Mouse (Mus musculus) limb, embryonic 13.5 days (tissue): Measurements from ENCODE around the gene C2. TPM values are rescaled to one million over a fixed set of nuclear protein-coding genes. Genes with fewer than 3 reads are reported as not detected.
"Not testable (repeated sequence)": the region's sequence is repeated elsewhere in the genome, so short reads cannot be mapped to it uniquely, and the experiment has no call there.

ENCODE experiments used
- ATAC-seq: fragments of 200-750 bp; cut with Nextera tagmentation; 2 replicates; pipeline ENCODE4 v1.8.0; 2017; ENCODE audit warnings: low read depth, moderate number of reproducible peaks, moderate TSS enrichment; ENCODE audit not compliant: low FRiP score
- H3K27ac ChIP-seq: fragments of 300-500 bp; sonication (generic); 2 replicates; pipeline ENCODE4 v1.5.1; 2015; ENCODE audit warnings: inconsistent platforms, mild to moderate bottlenecking, moderate library complexity
- H3K27me3 ChIP-seq: fragments of 300-500 bp; sonication (generic); 2 replicates; pipeline ENCODE4 v1.6.1; 2015; ENCODE audit warnings: mild to moderate bottlenecking, inconsistent platforms
- H3K36me3 ChIP-seq: fragments of 300-500 bp; sonication (generic); 2 replicates; pipeline ENCODE4 v1.6.1; 2015; ENCODE audit warnings: inconsistent platforms, mild to moderate bottlenecking, moderate library complexity
- H3K4me1 ChIP-seq: fragments of 300-500 bp; sonication (generic); 2 replicates; pipeline ENCODE4 v1.6.1; 2015; ENCODE audit warnings: inconsistent platforms
- H3K4me2 ChIP-seq: fragments of 300-500 bp; sonication (generic); replicated peaks from 2 replicates; pipeline ENCODE4 v1.6.1; 2015; ENCODE audit warnings: inconsistent platforms, mild to moderate bottlenecking, moderate library complexity
- H3K4me3 ChIP-seq: fragments of 300-500 bp; sonication (generic); 2 replicates; pipeline ENCODE4 v1.5.1; 2015; ENCODE audit warnings: moderate library complexity, mild to moderate bottlenecking, inconsistent platforms
- H3K9ac ChIP-seq: fragments of 300-500 bp; sonication (generic); 2 replicates; pipeline ENCODE4 v1.6.1; 2015; ENCODE audit warnings: mild to moderate bottlenecking, inconsistent platforms
- H3K9me3 ChIP-seq: fragments of 300-500 bp; sonication (generic); 2 replicates; pipeline ENCODE4 v1.6.1; 2016; ENCODE audit warnings: inconsistent platforms
- WGBS: fragments of 180-500 bp; shearing (Covaris S2); methylation state at CpG from one replicate; pipeline ENCODE4 v1.1.7; 2015; 5-methylcytosine and 5-hydroxymethylcytosine counted together
- microRNA-seq: library from miRNA; unstranded; fragments of <30 nt; microRNA quantifications from one replicate; pipeline ENCODE4, GENCODE M21; 2016
- polyA plus RNA-seq: library from polyadenylated mRNA; unstranded; fragments of >200 nt; fragmentation: Nextera tagmentation; extraction: Ambion mirVana; gene quantifications from 2 replicates; pipeline ENCODE4 v1.2.1, GENCODE M21; 2015

Gene C2
- polyA plus RNA-seq, 1 experiment from 2014 or later: 1.6 TPM

GRCm38 (mm10) chr17:34840736-34841307 lies 57.2 kb downstream of the C2 start:
- Histone ChIP-seq H3K27ac (no peak overlapping the region), H3K9me3 (no peaks in the 10 kb centered on the region), H3K36me3 (peaks cover 73% of the 10 kb centered on the region), H3K27me3 (no peaks in the 10 kb centered on the region), H3K4me1 (peaks cover 19% of the 10 kb centered on the region), H3K4me3 (no peak overlapping the region), H3K4me2 (no peak overlapping the region), H3K9ac (no peak overlapping the region)
- WGBS: 89% methylated on average over 6 of the region's 6 CpGs
- ATAC-seq: no peak

DNA sequence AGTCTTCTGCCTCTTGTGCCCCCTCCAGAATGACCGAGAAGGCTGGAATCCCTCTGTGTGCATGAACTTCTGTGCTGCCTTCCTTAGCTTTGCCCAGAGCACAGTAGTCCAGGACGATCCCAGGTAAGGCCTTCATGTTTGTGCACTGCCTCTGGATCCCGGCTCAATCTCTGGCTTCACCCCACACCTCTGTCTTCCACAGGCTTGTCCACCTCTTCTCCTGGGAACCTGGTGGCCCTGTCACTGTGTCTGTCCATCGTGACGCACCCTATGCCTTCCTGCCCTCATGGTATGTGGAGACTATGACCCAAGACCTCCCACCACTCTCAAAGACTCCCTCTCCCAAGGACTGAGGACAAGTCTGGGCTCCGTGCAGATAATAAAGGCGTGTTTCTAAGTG lies 59.3 kb downstream of the C2 start:
- WGBS: 89% methylated on average over 7 of the region's 7 CpGs
- peaks cover 54% of the 10 kb centered on the region for H3K36me3 ChIP-seq
- H3K27me3 ChIP-seq: no peaks in the 10 kb centered on the region
- no peak for ATAC-seq
- H3K4me1 ChIP-seq: peaks cover 23% of the 10 kb centered on the region
- H3K4me2 ChIP-seq: peak overlapping the region; percentile 25
- H3K9me3 ChIP-seq: no peaks in the 10 kb centered on the region
- no peak overlapping the region for H3K9ac ChIP-seq
- no peak overlapping the region for H3K27ac ChIP-seq
- H3K4me3 ChIP-seq: no peak overlapping the region

GRCm38 (mm10) chr17:34837464-34838324 lies 60.4 kb downstream of the C2 start:
- peak overlapping the region; percentile 79 for H3K4me3 ChIP-seq
- H3K4me2 ChIP-seq: peak overlapping the region; percentile 100
- H3K9ac ChIP-seq: peak overlapping the region; percentile 85
- H3K27ac ChIP-seq: peak overlapping the region; percentile 78; the same call in 1 of the 2 replicates
- 32% methylated on average over 43 of the region's 43 CpGs for WGBS
- no peak for ATAC-seq
- H3K36me3 ChIP-seq: peaks cover 52% of the 10 kb centered on the region
- H3K9me3 ChIP-seq: no peaks in the 10 kb centered on the region
- no peaks in the 10 kb centered on the region for H3K27me3 ChIP-seq
- H3K4me1 ChIP-seq: peaks cover 23% of the 10 kb centered on the region

- WGBS: 0% methylated on average over 40 of the region's 40 CpGs
- Histone ChIP-seq H3K4me3 (peak within 1 kb of the TSS; percentile 79), H3K4me2 (peak within 1 kb of the TSS; percentile 100), H3K36me3 (peaks cover 52% of the 10 kb centered on the region), H3K4me1 (peaks cover 23% of the 10 kb centered on the region), H3K9ac (peak within 1 kb of the TSS; percentile 85), H3K27ac (peak within 1 kb of the TSS; percentile 78; the same call in 1 of the 2 replicates), H3K27me3 (no peaks in the 10 kb centered on the region), H3K9me3 (no peaks in the 10 kb centered on the region)
- peak; percentile 92 for ATAC-seq
These were observed 61.2 kb downstream of the C2 start, which contains the start of the genes Stk19 and Dxo for GRCm38 (mm10) chr17:34836856-34837221. Gene Stk19, minus strand, starts transcription at chr17:34836945. Gene Dxo, plus strand, starts transcription at chr17:34837019.

DNA sequence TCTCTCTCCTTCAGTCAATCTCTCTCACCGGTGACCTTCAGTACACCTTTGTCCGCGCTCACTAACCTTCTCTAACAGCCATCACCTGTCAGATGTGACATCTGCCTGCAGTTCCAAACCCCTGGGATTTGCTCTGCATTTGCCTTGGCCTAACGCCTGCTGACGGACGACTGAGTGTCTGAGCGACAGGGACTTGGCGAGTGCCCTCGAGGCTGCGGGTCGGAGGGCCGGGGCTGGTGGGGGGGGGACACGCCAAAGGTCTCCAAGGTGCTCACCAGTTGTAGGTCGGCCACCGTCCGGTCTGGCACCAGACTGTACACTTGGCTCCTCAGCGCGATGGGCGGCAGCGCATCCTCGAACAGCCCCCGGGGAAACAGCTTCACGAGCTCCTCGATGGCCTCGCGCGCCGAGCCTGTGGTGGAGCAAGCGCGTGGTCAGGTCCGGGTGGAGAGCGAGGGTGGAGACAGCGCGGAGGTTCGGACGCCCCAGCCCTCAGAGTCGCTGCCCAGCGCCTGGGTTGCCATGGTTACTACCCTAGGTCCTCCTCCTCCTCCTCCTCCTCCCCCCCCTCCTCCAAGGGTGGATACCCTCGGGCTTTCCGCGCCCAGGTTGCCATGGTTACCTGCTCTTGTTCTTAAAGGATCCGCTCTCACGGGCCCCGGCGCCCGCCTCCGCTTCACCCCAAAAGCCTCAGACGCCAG lies 61.8 kb downstream of the C2 start:
- ATAC-seq: peak; percentile 78
- Histone ChIP-seq H3K27me3 (no peaks in the 10 kb centered on the region), H3K27ac (no peak overlapping the region; the same call in 1 of the 2 replicates), H3K9me3 (0 out of 2 replicates have a peak, but pooled peaks cover 1% of the 10 kb centered on the region), H3K9ac (peak overlapping the region; percentile 85), H3K4me2 (peak overlapping the region; percentile 100), H3K36me3 (peaks cover 51% of the 10 kb centered on the region), H3K4me3 (peak overlapping the region; percentile 79), H3K4me1 (peaks cover 23% of the 10 kb centered on the region)
- 4% methylated on average over 48 of the region's 48 CpGs for WGBS

DNA sequence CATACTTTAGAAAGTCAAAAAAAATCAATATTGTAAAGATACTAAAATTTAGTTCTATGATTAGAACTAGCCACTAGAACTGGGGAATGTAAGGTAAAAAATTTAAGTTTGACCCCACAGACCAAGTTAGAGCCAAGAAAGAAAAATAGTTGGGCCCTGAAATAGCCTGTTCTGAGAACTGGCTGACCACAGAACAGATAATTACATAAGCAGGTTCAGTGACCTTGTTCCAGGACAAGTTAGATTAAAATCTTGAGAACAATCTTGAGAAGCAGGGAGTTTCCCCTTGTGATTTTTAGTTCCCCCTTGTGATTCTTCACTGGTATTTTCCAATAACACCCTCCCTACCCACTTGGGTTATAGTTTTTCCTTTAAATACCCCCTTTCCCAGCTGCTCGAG lies 67.3 kb downstream of the C2 start:
- not testable (repeated sequence) for H3K27ac ChIP-seq, H3K4me3 ChIP-seq, ATAC-seq, H3K4me1 ChIP-seq, H3K27me3 ChIP-seq, H3K9me3 ChIP-seq, H3K9ac ChIP-seq, H3K4me2 ChIP-seq
- WGBS: 97% methylated on average over 1 of the region's 1 CpGs
- peaks cover 74% of the 10 kb centered on the region for H3K36me3 ChIP-seq

DNA sequence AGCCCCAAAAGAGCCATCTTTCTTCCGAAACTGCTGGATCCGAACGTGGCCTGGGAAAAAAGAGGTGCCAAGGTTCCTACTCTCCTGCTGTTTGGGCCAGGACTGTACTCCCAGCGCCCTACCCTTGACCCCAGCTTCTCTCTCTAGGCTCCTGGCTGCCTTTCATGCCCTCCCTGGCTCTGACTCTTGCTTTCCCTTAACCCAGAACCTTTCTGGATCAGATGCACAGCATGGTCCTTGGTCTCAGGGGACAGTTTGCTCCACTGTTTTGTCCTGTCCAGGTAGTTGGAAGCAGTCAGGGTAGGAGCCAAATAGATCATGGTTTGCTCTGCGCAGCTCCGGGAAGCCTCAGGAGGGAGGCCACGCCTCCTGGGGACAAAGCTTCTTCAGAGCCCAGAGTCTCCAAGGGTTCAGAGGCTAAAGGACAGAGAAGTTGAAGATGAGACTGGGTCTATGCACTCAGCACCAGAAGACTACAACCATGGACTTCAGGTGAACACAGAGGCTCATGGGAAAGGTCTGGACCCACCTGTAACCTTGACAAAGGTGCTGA lies 83.2 kb downstream of the C2 start:
- no peak overlapping the region for H3K27ac ChIP-seq
- no peaks in the 10 kb centered on the region for H3K27me3 ChIP-seq
- no peaks in the 10 kb centered on the region for H3K9me3 ChIP-seq
- no peaks in the 10 kb centered on the region for H3K36me3 ChIP-seq
- no peak for ATAC-seq
- H3K4me3 ChIP-seq: no peak overlapping the region
- 75% methylated on average over 7 of the region's 7 CpGs for WGBS
- H3K4me2 ChIP-seq: no peak overlapping the region
- H3K9ac ChIP-seq: no peak overlapping the region
- H3K4me1 ChIP-seq: no peaks in the 10 kb centered on the region

GRCm38 (mm10) chr17:34813747-34814146 lies 84.3 kb downstream of the C2 start:
- not testable (repeated sequence) for H3K9ac ChIP-seq, H3K36me3 ChIP-seq, H3K27me3 ChIP-seq, H3K9me3 ChIP-seq, H3K27ac ChIP-seq, H3K4me3 ChIP-seq, ATAC-seq, H3K4me1 ChIP-seq, H3K4me2 ChIP-seq
- WGBS: 61% methylated on average over 12 of the region's 12 CpGs

Small RNA genes within 50 kb of the gene (microRNA-seq; reads per million reads assigned to microRNA genes)
- gene Mir6970: not detected
- gene Mir6971: 0.70 reads per million
- gene Mir6972: not detected

Other genes starting within 250 kb of the C2 start
- gene Tnxb, start 227.7 kb downstream of the C2 start, polyA plus RNA-seq: 0.09 TPM in 2 replicates
- 0.06 and 0.17 TPM in 2 replicates for gene C4b, start 154.4 kb downstream of the C2 start, polyA plus RNA-seq
- gene Cyp21a1, start 93.7 kb downstream of the C2 start, polyA plus RNA-seq: 0.18 TPM in 1 of 2 replicates, not detected in the other
- 28.2 and 28.7 TPM in 2 replicates for gene Stk19, start 61.3 kb downstream of the C2 start, polyA plus RNA-seq
- 62.8 and 74.3 TPM in 2 replicates for gene Dxo, start 61.2 kb downstream of the C2 start, polyA plus RNA-seq
- 54.0 and 55.2 TPM in 2 replicates for gene Skiv2l, start 48.1 kb downstream of the C2 start, polyA plus RNA-seq
- 114 and 126 TPM in 2 replicates for gene Nelfe, start 47.9 kb downstream of the C2 start, polyA plus RNA-seq
- 1.9 and 2.0 TPM in 2 replicates for gene Cfb, start 35.7 kb downstream of the C2 start, polyA plus RNA-seq
- 5.4 TPM in 2 replicates for gene Zbtb12, start 18.8 kb downstream of the C2 start, polyA plus RNA-seq
- gene Gm20547, start 16.2 kb downstream of the C2 start, polyA plus RNA-seq: not detected in 2 replicates
- 97.0 and 103 TPM in 2 replicates for gene Ehmt2, start 204 bp upstream of the C2 start, polyA plus RNA-seq
- 0.14 TPM in 1 of 2 replicates, not detected in the other for gene Slc44a4, start 16.2 kb upstream of the C2 start, polyA plus RNA-seq
- gene Neu1, start 33.0 kb upstream of the C2 start, polyA plus RNA-seq: 20.0 and 21.0 TPM in 2 replicates
- gene Hspa1b, start 61.0 kb upstream of the C2 start, polyA plus RNA-seq: 0.32 and 0.43 TPM in 2 replicates
- gene Gm20481, start 71.6 kb upstream of the C2 start, polyA plus RNA-seq: not detected in 2 replicates
- 3.7 and 4.4 TPM in 2 replicates for gene Hspa1a, start 73.9 kb upstream of the C2 start, polyA plus RNA-seq
- 0.49 and 0.81 TPM in 2 replicates for gene Hspa1l, start 74.4 kb upstream of the C2 start, polyA plus RNA-seq
- gene Lsm2, start 83.6 kb upstream of the C2 start, polyA plus RNA-seq: 196 and 200 TPM in 2 replicates
- 102 and 110 TPM in 2 replicates for gene Vars, start 102.7 kb upstream of the C2 start, polyA plus RNA-seq
- gene Vwa7, start 118.3 kb upstream of the C2 start, polyA plus RNA-seq: 0.17 TPM in 2 replicates
- 7.2 and 8.2 TPM in 2 replicates for gene Sapcd1, start 129.8 kb upstream of the C2 start, polyA plus RNA-seq
- gene Msh5, start 148.5 kb upstream of the C2 start, polyA plus RNA-seq: 2.6 and 4.6 TPM in 2 replicates
- 247 and 266 TPM in 2 replicates for gene Clic1, start 151.7 kb upstream of the C2 start, polyA plus RNA-seq
- 423 and 428 TPM in 2 replicates for gene Ddah2, start 160.8 kb upstream of the C2 start, polyA plus RNA-seq
- 0.15 TPM in 1 of 2 replicates, not detected in the other for gene Ly6g6c, start 167.1 kb upstream of the C2 start, polyA plus RNA-seq
- 0.29 and 0.71 TPM in 2 replicates for gene Mpig6b, start 167.9 kb upstream of the C2 start, polyA plus RNA-seq
- gene Ly6g6e, start 178.6 kb upstream of the C2 start, polyA plus RNA-seq: 2.0 and 3.4 TPM in 2 replicates
- 0.57 and 0.65 TPM in 2 replicates for gene Ly6g6d, start 179.8 kb upstream of the C2 start, polyA plus RNA-seq
- 0.17 and 0.28 TPM in 2 replicates for gene Ly6g6f, start 187.3 kb upstream of the C2 start, polyA plus RNA-seq
- 93.1 and 94.9 TPM in 2 replicates for gene Abhd16a, start 191.0 kb upstream of the C2 start, polyA plus RNA-seq
- gene Ly6g5c, start 210.0 kb upstream of the C2 start, polyA plus RNA-seq: not detected in 2 replicates
- gene Ly6g5b, start 217.2 kb upstream of the C2 start, polyA plus RNA-seq: 0.91 and 1.1 TPM in 2 replicates
- 21.3 and 21.9 TPM in 2 replicates for gene Gpank1, start 223.2 kb upstream of the C2 start, polyA plus RNA-seq
- gene Csnk2b, start 223.8 kb upstream of the C2 start, polyA plus RNA-seq: 279 and 284 TPM in 2 replicates
- 11.7 and 13.4 TPM in 2 replicates for gene D17H6S53E, start 228.1 kb upstream of the C2 start, polyA plus RNA-seq
- gene Apom, start 233.8 kb upstream of the C2 start, polyA plus RNA-seq: 3.2 TPM in 1 of 2 replicates, not detected in the other
- 66.7 and 67.2 TPM in 2 replicates for gene Bag6, start 236.9 kb upstream of the C2 start, polyA plus RNA-seq